Mouse (Mus musculus): ENCODE measurements around the gene Smdt1. TPM values are rescaled to one million over a fixed set of nuclear protein-coding genes. Genes with fewer than 3 reads are reported as not detected.

The Smdt1 gene
- total and polyA plus RNA-seq, 2 experiments from 2014 or later = 226 to 352 TPM

DNA sequence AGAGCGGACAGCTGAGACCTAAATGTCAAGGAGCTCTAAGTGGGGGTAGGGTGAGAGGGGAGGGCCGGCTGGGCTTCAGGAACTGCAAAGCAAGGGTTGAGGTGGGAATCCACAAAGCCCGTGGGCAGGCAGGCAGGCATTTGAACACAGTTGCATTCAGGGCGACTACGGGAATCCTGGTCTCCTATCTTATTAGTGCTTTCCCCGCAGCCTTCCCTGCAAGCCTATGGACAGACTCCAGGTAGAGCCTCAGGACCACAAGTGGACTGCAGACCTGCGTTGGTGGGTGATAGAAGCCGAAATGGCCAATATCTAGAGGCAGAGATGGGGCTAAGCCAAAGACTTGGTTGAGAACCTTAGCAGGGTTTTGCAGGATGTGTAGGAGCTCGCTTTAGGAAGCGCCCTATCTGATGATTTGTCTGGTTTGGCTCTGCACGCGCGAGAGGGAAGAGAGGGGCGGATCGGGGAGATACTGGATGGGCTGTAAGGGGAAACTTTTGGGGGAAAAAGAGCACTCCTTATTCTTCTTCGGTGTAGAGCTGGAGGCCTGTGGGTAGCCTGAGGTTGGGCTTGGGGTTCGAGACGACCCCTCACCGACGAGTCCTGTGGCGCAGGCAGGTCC is 1.8 kb downstream of the Smdt1 start:
- peaks cover 9% of the 10 kb centered on the region; the same call in 1 of the 2 replicates for H3K27me3 ChIP-seq (ENCODE audit: insufficient read depth, low read length)
- no peaks in the 10 kb centered on the region for H3K9me3 ChIP-seq (ENCODE audit: low read length)
- peaks cover 7% of the 10 kb centered on the region for H3K4me1 ChIP-seq (ENCODE audit: insufficient read depth, low read length)
- H3K9ac ChIP-seq (replicated peaks; ENCODE audit: low read length, poor library complexity, severe bottlenecking) = 0 out of 2 replicates have a peak overlapping the region, but pooled peaks have one; percentile 29
- no peak for DNase-seq (ENCODE audit: low spot score)
- H3K4me3 ChIP-seq (ENCODE audit: low read depth, low read length) = no peak overlapping the region; the same call in 1 of the 2 replicates
- H3K27ac ChIP-seq (ENCODE audit: low read depth, low read length) = no peak overlapping the region
- H3K4me2 ChIP-seq (ENCODE audit: low read depth, low read length, poor library complexity, severe bottlenecking) = peak overlapping the region; percentile 43
- no peak for TF ChIP-seq CTCF (IDR thresholded peaks at IDR 0.05)
- H3K36me3 ChIP-seq (ENCODE audit: insufficient read depth, low read length) = 0 out of 2 replicates have a peak, but pooled peaks cover 4% of the 10 kb centered on the region
- no peak for ATAC-seq (ENCODE audit: low FRiP score)
- 47% methylated on average over 21 of the region's 21 CpGs for WGBS

DNA sequence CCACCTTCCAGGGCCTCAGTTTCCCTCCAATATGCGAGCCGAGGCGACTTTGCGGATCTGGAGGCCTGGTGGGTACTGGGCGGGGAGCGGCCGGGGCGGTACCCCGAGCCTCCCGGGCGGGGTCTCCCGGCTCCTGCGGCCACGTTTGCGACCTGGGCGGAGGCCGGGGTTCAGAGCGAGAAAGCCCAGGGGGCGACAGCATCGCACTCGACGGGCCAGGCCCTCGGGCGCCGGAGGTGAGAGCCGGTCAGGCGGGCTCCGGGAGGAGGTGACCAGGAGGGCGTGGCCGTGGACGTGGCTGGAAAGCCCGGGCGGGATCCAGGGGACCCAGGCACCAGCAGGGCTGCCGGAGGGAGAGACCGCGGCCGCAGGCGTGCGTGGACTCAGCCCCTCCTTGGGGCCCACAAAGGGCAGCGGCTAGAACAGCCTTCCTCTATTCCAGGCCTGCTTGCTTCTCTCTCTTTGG is 2.3 kb downstream of the Smdt1 start:
- no peak for ATAC-seq (ENCODE audit: low FRiP score)
- TF ChIP-seq CTCF (IDR thresholded peaks at IDR 0.05) = no peak
- H3K4me1 ChIP-seq (ENCODE audit: insufficient read depth, low read length) = peaks cover 7% of the 10 kb centered on the region
- peak overlapping the region; percentile 43 for H3K4me2 ChIP-seq (ENCODE audit: low read depth, low read length, poor library complexity, severe bottlenecking)
- H3K9ac ChIP-seq (replicated peaks; ENCODE audit: low read length, poor library complexity, severe bottlenecking) = peak overlapping the region; percentile 29; the same call in 1 of the 2 replicates
- no peaks in the 10 kb centered on the region for H3K36me3 ChIP-seq (ENCODE audit: insufficient read depth, low read length)
- peaks cover 9% of the 10 kb centered on the region; the same call in 1 of the 2 replicates for H3K27me3 ChIP-seq (ENCODE audit: insufficient read depth, low read length)
- H3K27ac ChIP-seq (ENCODE audit: low read depth, low read length) = no peak overlapping the region
- H3K9me3 ChIP-seq (ENCODE audit: low read length) = no peaks in the 10 kb centered on the region
- peak overlapping the region; percentile 13; the same call in 1 of the 2 replicates for H3K4me3 ChIP-seq (ENCODE audit: low read depth, low read length)
- WGBS = 4% methylated on average over 40 of the region's 40 CpGs
- DNase-seq (ENCODE audit: low spot score) = no peak

DNA sequence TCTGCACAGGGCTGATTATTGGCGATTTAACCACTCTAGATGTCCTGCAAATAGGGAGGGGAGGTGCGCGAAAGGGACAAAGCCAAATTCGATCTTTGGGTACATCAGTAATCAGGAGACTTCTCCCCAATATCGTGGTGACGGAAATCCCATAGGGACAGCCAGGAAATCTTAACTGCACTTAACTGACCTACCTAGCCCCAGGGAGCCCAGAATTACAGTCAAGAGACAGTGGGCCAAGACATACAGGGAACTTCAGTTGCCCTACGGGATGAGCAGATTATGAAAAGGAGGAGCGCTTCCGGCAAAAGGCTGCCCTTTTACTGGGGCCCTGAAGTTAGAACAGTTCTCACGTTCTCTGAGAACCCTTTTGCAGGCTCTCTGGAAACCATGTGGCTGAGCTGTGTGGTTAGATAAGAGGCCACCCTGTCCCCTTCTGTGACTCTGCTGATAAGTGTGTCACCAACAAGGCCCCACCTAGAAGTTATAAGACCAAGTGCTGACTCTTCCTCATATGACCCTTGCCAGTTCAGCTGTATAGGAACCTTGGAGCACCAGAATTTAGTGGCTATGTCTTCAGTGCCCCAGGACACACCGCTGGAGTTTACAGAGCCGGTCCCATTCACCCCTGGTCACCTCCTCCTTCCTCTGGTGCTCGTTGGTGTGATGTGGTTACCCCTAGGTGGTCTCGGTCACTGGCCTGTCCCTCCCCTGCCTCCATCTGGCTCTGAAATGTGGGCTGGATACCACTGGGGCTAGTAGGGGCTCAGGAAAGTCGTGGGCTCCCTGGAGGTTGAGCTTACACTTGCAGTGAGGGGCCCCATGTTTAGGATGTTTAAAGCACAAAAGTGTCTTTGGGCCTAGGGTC is 3.1 kb downstream of the Smdt1 start:
- Histone ChIP-seq H3K9ac (replicated peaks; ENCODE audit: low read length, poor library complexity, severe bottlenecking) (no peak overlapping the region), H3K4me3 (ENCODE audit: low read depth, low read length) (no peak overlapping the region)
- WGBS = 69% methylated on average over 15 of the region's 15 CpGs

DNA sequence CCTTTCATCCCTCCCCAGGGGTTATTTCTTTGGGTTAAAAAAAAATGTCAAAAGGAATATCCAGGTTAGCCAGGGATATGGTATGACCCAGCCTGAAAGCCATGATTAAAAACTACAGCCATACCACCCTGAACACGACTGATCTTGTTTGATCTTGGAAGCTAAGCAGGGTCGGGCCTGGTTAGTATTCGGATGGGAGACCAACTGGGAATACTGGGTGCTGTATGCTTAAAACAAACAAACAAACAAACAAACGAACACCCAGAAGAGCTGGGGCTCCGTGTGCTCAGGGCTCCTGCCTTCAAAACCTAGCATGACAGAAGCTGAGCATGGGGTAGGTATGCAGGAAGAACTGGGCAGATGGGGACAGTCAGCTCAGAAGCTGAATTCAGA is 3.8 kb downstream of the Smdt1 start:
- no peak overlapping the region for H3K4me2 ChIP-seq (ENCODE audit: low read depth, low read length, poor library complexity, severe bottlenecking)
- H3K9ac ChIP-seq (replicated peaks; ENCODE audit: low read length, poor library complexity, severe bottlenecking) = no peak overlapping the region
- H3K4me3 ChIP-seq (ENCODE audit: low read depth, low read length) = no peak overlapping the region
- WGBS = 81% methylated on average over 5 of the region's 5 CpGs
- ATAC-seq (ENCODE audit: low FRiP score) = no peak
- TF ChIP-seq CTCF (IDR thresholded peaks at IDR 0.05) = no peak
- H3K9me3 ChIP-seq (ENCODE audit: low read length) = no peaks in the 10 kb centered on the region
- peaks cover 9% of the 10 kb centered on the region; the same call in 1 of the 2 replicates for H3K27me3 ChIP-seq (ENCODE audit: insufficient read depth, low read length)
- H3K27ac ChIP-seq (ENCODE audit: low read depth, low read length) = no peak overlapping the region
- peaks cover 12% of the 10 kb centered on the region for H3K4me1 ChIP-seq (ENCODE audit: insufficient read depth, low read length)
- no peak for DNase-seq (ENCODE audit: low spot score)
- no peaks in the 10 kb centered on the region for H3K36me3 ChIP-seq (ENCODE audit: insufficient read depth, low read length)

More for the DNA sequence above, 3.1 kb downstream of the Smdt1 start:
- DNase-seq (ENCODE audit: low spot score) (no peak), ATAC-seq (ENCODE audit: low FRiP score) (no peak)
- no peak overlapping the region for H3K27ac ChIP-seq (ENCODE audit: low read depth, low read length)
- peaks cover 8% of the 10 kb centered on the region for H3K4me1 ChIP-seq (ENCODE audit: insufficient read depth, low read length)
- H3K36me3 ChIP-seq (ENCODE audit: insufficient read depth, low read length) = no peaks in the 10 kb centered on the region
- TF ChIP-seq CTCF (IDR thresholded peaks at IDR 0.05) = no peak
- peak overlapping the region; percentile 43; the same call in 1 of the 2 replicates for H3K4me2 ChIP-seq (ENCODE audit: low read depth, low read length, poor library complexity, severe bottlenecking)
- no peaks in the 10 kb centered on the region for H3K9me3 ChIP-seq (ENCODE audit: low read length)
- peaks cover 9% of the 10 kb centered on the region; the same call in 1 of the 2 replicates for H3K27me3 ChIP-seq (ENCODE audit: insufficient read depth, low read length)

DNA sequence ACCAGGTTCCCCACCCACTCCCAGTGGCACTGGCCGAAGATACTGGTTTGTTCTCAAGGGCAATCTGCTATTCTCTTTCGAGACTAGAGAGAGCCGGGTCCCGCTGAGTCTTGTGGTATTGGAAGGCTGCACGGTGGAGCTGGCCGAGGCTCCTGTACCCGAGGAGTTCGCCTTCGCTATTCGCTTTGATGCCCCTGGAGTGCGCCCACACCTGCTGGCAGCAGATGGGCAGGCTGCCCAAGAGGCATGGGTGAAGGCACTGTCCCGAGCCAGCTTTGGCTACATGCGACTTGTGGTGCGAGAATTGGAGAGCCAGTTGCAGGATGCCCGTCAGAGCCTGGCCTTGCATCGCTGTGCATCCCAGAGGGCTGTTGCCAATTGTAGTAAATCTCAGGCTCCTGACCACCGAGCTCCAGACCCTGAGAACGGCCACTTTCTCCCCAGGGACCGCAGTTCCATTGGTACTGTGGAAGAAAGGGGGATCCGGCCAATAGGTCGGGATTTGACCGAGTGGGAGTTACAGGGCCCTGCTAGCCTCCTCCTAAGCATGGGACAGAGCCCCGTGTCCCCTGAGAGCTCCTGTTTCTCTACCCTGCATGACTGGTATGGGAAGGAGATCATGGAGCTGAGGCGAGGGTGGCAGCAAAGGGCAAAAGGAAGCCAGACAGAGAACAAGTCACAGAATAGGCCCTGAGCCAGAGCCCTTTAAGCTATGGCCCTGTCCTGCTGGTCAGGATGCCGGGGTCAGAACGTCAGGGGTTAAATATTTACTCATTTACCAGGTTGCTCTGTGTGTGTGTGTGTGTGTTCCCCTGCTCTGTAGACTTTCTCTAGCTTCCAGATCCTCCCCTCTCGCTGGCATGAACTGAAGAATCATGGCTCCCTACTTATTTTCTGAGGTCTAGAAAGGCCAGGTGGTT is 4.9 kb downstream of the Smdt1 start:
- TF ChIP-seq CTCF (IDR thresholded peaks at IDR 0.05) = no peak
- H3K9me3 ChIP-seq (ENCODE audit: low read length) = no peaks in the 10 kb centered on the region
- H3K4me1 ChIP-seq (ENCODE audit: insufficient read depth, low read length) = peaks cover 7% of the 10 kb centered on the region; the same call in 1 of the 2 replicates
- peaks cover 10% of the 10 kb centered on the region for H3K36me3 ChIP-seq (ENCODE audit: insufficient read depth, low read length)
- H3K4me3 ChIP-seq (ENCODE audit: low read depth, low read length) = no peak overlapping the region
- H3K9ac ChIP-seq (replicated peaks; ENCODE audit: low read length, poor library complexity, severe bottlenecking) = no peak overlapping the region
- ATAC-seq (ENCODE audit: low FRiP score) = no peak
- no peak overlapping the region for H3K27ac ChIP-seq (ENCODE audit: low read depth, low read length)
- no peak for DNase-seq (ENCODE audit: low spot score)
- H3K27me3 ChIP-seq (ENCODE audit: insufficient read depth, low read length) = peaks cover 9% of the 10 kb centered on the region; the same call in 1 of the 2 replicates
- whole genome bisulfite sequencing = 90% methylated on average over 27 of the region's 27 CpGs
- H3K4me2 ChIP-seq (ENCODE audit: low read depth, low read length, poor library complexity, severe bottlenecking) = no peak overlapping the region

All from midbrain, postnatal 0 days (tissue).